Mouse (Mus musculus) heart, postnatal 10 days (tissue): ENCODE measurements at regions not wholly inside any gene's neighbourhood (a gene's known extent, or its start where the extent isn't known, plus 50 kb on each side); places are given as distances from the start of the nearest gene placed in this dataset.
A peak's percentile ranks its signal among the peaks of the same experiment; 100 is the strongest.

Source experiments
- DNase-seq, 2 experiments: peaks; one replicate each; pipeline ENCODE4 v3.0.0; 2021
- intact Hi-C: fragments of 180-260 bp; cut with DNase I; formaldehyde crosslinking; loops from one replicate; pipeline ENCODE4 v1.15.1; 2025

GRCm38 (mm10) chr16:12901096-12901995, 208.1 kb upstream of the Ercc4 start:
- peak in 1 of 2 experiments; percentile 23 for DNase-seq
- intact Hi-C loops = no loop called here

GRCm38 (mm10) chr16:12901996-12902319, 207.5 kb upstream of the Ercc4 start:
- intact Hi-C loops = no loop called here
- peak in 1 of 2 experiments; percentile 11 for DNase-seq

- no peak for DNase-seq
- intact Hi-C loops = no loop called here
Observed at GRCm38 (mm10) chr16:12903161-12903560, 206.3 kb upstream of the Ercc4 start.

GRCm38 (mm10) chr16:12904937-12905336, 204.5 kb upstream of the Ercc4 start:
- no peak for DNase-seq
- intact Hi-C loops = no loop called here

- intact Hi-C loops = no loop called here
- DNase-seq = no peak
Observed at GRCm38 (mm10) chr16:12924668-12925067, 184.8 kb upstream of the Ercc4 start.

GRCm38 (mm10) chr16:12925931-12926330, 183.6 kb upstream of the Ercc4 start:
- intact Hi-C loops = no loop called here
- DNase-seq = no peak

- no peak for DNase-seq
- intact Hi-C loops = no loop called here
Observed at GRCm38 (mm10) chr16:12931111-12931510, 178.4 kb upstream of the Ercc4 start.

GRCm38 (mm10) chr16:12932959-12933358, 176.5 kb upstream of the Ercc4 start:
- DNase-seq = no peak
- intact Hi-C loops = no loop called here

GRCm38 (mm10) chr16:12934586-12934985, 174.9 kb upstream of the Ercc4 start:
- no peak for DNase-seq
- intact Hi-C loops = no loop called here

- intact Hi-C loops = no loop called here
Observed at GRCm38 (mm10) chr16:12935266-12935665, 174.2 kb upstream of the Ercc4 start.

GRCm38 (mm10) chr16:12936571-12936970, 172.9 kb upstream of the Ercc4 start:
- intact Hi-C loops = no loop called here
- DNase-seq = no peak

More at GRCm38 (mm10) chr16:12935266-12935665, 174.2 kb upstream of the Ercc4 start:
- DNase-seq = no peak

GRCm38 (mm10) chr16:12938563-12938962, 170.9 kb upstream of the Ercc4 start:
- intact Hi-C loops = no loop called here
- no peak for DNase-seq

GRCm38 (mm10) chr16:12951176-12951575, 158.3 kb upstream of the Ercc4 start:
- no peak for DNase-seq
- intact Hi-C loops = no loop called here

- DNase-seq = no peak
- intact Hi-C loops = no loop called here
Observed at GRCm38 (mm10) chr16:12954028-12954427, 155.5 kb upstream of the Ercc4 start.

GRCm38 (mm10) chr16:12956416-12956815, 153.1 kb upstream of the Ercc4 start:
- intact Hi-C loops = no loop called here
- DNase-seq = no peak

- intact Hi-C loops = no loop called here
- no peak for DNase-seq
Observed at GRCm38 (mm10) chr16:12960885-12961284, 148.6 kb upstream of the Ercc4 start.

GRCm38 (mm10) chr16:12982681-12983080, 126.8 kb upstream of the Ercc4 start:
- peak; percentile 1 to 4 for DNase-seq
- intact Hi-C loops = no loop called here

GRCm38 (mm10) chr16:13001288-13001880, 108.1 kb upstream of the Ercc4 start:
- intact Hi-C loops = no loop called here
- DNase-seq = no peak

GRCm38 (mm10) chr16:13012863-13013262, 96.6 kb upstream of the Ercc4 start:
- intact Hi-C loops = no loop called here
- DNase-seq = no peak

GRCm38 (mm10) chr16:13013891-13014644, 95.4 kb upstream of the Ercc4 start:
- DNase-seq = no peak
- intact Hi-C loops = no loop called here

GRCm38 (mm10) chr16:13022875-13023274, 86.6 kb upstream of the Ercc4 start:
- peak in 1 of 2 experiments; percentile 5 for DNase-seq
- intact Hi-C loops = no loop called here
